Mouse (Mus musculus) liver, adult 2 months (tissue): ENCODE results near the gene Anxa6. TPM values are rescaled to one million over a fixed set of nuclear protein-coding genes. Genes with fewer than 3 reads are reported as not detected.

Source experiments
- DNase-seq: peaks from one replicate; pipeline ENCODE4 v3.0.0-alpha.2; 2011; ENCODE audit warnings: low read depth, low spot score; ENCODE audit errors: extremely low read depth
- H3K27ac ChIP-seq: fragments of 200-500 bp; replicated peaks from 2 replicates; pipeline ENCODE4 v1.5.1; 2012; ENCODE audit warnings: low read depth, mild to moderate bottlenecking, control low read depth, inconsistent platforms, low read length; ENCODE audit not compliant: insufficient read depth
- H3K27me3 ChIP-seq: fragments of 200-500 bp; 2 replicates; pipeline ENCODE4 v1.6.1; 2012; ENCODE audit warnings: mild to moderate bottlenecking, moderate library complexity, low read length, inconsistent platforms; ENCODE audit not compliant: control insufficient read depth, insufficient read depth
- H3K36me3 ChIP-seq: fragments of 200-500 bp; 2 replicates; pipeline ENCODE4 v1.6.1; 2012; ENCODE audit warnings: low read length, inconsistent platforms; ENCODE audit not compliant: control insufficient read depth, insufficient read depth
- H3K4me1 ChIP-seq: fragments of 200-500 bp; 2 replicates; pipeline ENCODE4 v1.6.1; 2011; ENCODE audit warnings: low read length; ENCODE audit not compliant: control insufficient read depth, insufficient read depth
- H3K4me3 ChIP-seq: fragments of 200-500 bp; 2 replicates; pipeline ENCODE4 v1.5.1; 2011; ENCODE audit warnings: low read depth, mild to moderate bottlenecking, control low read depth, low read length, moderate library complexity; ENCODE audit not compliant: insufficient read depth
- H3K79me2 ChIP-seq: fragments of 200-500 bp; 2 replicates; pipeline ENCODE4 v1.6.1; 2012; ENCODE audit warnings: inconsistent platforms, mild to moderate bottlenecking, low read length, moderate library complexity; ENCODE audit not compliant: control insufficient read depth, insufficient read depth
- H3K9ac ChIP-seq: fragments of 200-500 bp; 2 replicates; pipeline ENCODE4 v1.6.1; 2012; ENCODE audit warnings: low read depth, mild to moderate bottlenecking, control low read depth, inconsistent platforms, low read length
- CTCF ChIP-seq: fragments of 200-500 bp; IDR thresholded peaks from 2 replicates; pipeline ENCODE4 v1.5.1; 2011; ENCODE audit warnings: low read depth, low read length, control low read depth
- POLR2A ChIP-seq: fragments of 200-500 bp; IDR thresholded peaks from 2 replicates; pipeline ENCODE4 v1.6.1; 2011; ENCODE audit warnings: low read length, control low read depth; ENCODE audit not compliant: insufficient read depth; ENCODE audit errors: extremely low read depth
- WGBS: fragments of 180-500 bp; shearing (Covaris S2); methylation state at CpG from one replicate; pipeline ENCODE4 v1.1.7; 2018; 5-methylcytosine and 5-hydroxymethylcytosine counted together
- polyA plus RNA-seq: library from polyadenylated mRNA; depleted of rRNA; stranded (reverse); fragments of >200 nt; gene quantifications from 2 replicates; pipeline ENCODE4 v1.2.3, GENCODE M21; 2012
- total RNA-seq: library from RNA; depleted of rRNA; stranded (reverse); fragments of >200 nt; gene quantifications from 2 replicates; pipeline ENCODE4 v1.2.3, GENCODE M21; 2014

The Anxa6 gene
- total and polyA plus RNA-seq, 2 experiments: 91.3 to 111 TPM

DNA sequence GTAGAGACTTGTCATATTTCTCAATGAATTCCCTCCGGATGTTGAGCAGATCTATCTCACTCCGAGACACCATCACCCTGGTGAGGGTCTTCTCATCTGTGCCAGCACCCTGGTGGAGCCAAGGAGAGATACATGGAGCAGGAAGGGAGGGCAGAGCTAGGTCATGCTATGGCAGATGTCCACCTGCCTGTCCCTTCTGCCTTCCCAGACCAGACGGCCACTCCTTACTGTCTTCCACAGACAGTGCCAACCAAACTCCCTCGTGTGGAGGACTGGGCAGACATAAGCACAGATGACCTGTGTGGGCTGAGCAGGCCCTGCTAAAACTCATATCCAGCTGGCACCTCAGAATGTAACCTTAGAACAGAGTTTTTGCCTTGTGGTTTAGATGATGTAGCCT is 51.6 kb downstream of the Anxa6 start:
- 93% methylated on average over 4 of the region's 4 CpGs for WGBS
- no peak for TF ChIP-seq POLR2A
- H3K4me3 ChIP-seq: no peak overlapping the region
- peaks cover 20% of the 10 kb centered on the region for H3K36me3 ChIP-seq
- no peaks in the 10 kb centered on the region for H3K27me3 ChIP-seq
- H3K4me1 ChIP-seq: no peaks in the 10 kb centered on the region
- H3K27ac ChIP-seq: no peak overlapping the region
- no peak for DNase-seq
- H3K9ac ChIP-seq: no peak overlapping the region
- H3K79me2 ChIP-seq: no peaks in the 10 kb centered on the region

DNA sequence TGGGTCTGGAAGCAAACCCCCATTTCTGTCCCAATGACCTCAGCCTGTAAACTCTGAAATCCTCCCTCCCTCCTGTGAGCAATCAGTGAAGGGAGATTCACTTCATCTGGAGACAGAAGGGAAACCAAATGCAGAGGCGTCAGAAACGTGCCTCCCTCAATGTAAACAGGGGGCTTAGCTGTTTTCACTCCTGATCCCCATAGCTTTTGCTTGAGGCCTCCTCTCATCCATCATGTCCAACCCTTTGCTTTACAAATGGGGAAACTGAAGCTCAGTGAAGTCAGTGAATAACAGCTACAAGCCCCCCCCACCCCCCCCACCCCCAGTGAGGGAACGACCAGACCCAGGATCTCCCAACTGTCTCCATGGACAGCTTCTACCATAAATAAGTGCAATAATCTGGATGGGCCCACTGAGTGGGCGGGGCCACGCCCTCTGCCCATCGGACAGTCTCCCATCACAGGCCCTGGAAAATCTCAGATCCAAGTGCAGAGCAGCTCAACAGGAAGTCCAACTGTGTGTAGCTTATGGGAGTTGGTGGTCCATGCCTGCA is 55.8 kb downstream of the Anxa6 start:
- Histone ChIP-seq H3K4me3 (no peak overlapping the region), H3K79me2 (no peaks in the 10 kb centered on the region), H3K9ac (no peak overlapping the region), H3K27me3 (no peaks in the 10 kb centered on the region), H3K36me3 (peaks cover 12% of the 10 kb centered on the region), H3K4me1 (peaks cover 9% of the 10 kb centered on the region), H3K27ac (no peak overlapping the region)
- no peak for TF ChIP-seq POLR2A
- no peak for TF ChIP-seq CTCF
- WGBS: 73% methylated on average over 6 of the region's 6 CpGs
- no peak for DNase-seq

DNA sequence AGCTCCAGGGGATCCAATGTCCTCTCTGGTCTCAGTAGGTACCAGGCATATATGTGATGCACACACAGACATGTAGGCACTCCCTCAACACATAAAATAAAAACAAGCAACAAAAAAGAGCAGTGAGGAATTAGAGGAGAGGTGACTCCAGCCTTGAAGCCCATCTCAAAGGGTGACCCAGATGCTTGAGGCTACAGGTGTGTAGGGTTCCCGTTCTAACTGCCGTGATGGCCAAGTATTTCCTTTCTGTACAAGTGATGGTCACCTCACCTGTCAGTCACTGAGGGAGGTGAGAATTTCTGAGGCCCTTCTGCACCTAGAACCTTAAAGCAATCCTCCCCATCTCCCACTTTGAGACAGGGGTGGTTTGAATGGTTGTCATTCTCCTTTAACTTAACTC is 56.9 kb downstream of the Anxa6 start:
- H3K79me2 ChIP-seq: no peaks in the 10 kb centered on the region
- 94% methylated on average over 2 of the region's 2 CpGs for WGBS
- peaks cover 9% of the 10 kb centered on the region for H3K4me1 ChIP-seq
- no peak overlapping the region for H3K4me3 ChIP-seq
- peaks cover 9% of the 10 kb centered on the region for H3K36me3 ChIP-seq
- no peak overlapping the region for H3K9ac ChIP-seq
- H3K27ac ChIP-seq: no peak overlapping the region
- no peak for TF ChIP-seq CTCF
- no peak for TF ChIP-seq POLR2A
- DNase-seq: no peak
- H3K27me3 ChIP-seq: no peaks in the 10 kb centered on the region

DNA sequence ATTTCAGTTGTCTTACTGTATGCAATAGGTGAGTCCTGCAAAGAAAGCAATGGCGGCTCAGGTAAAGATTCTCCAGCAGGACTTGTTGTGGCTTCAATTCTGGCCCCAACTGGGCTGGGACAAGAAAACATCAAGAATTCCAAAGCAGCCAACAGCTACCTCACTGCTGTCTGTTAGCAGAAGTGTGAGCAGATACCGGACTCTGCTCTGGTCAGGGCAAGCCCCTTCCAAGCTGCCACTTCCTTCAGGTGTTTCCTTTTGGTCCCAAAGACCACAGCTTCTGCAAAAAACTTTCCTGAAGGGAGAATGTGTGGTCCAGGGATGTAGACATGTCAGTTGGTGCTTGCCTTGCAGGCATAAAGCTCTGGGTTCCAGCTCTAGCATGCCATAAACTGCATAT is 57.5 kb downstream of the Anxa6 start:
- TF ChIP-seq CTCF (no peak), POLR2A (no peak)
- no peaks in the 10 kb centered on the region for H3K27me3 ChIP-seq
- H3K36me3 ChIP-seq: peaks cover 7% of the 10 kb centered on the region; the same call in 1 of the 2 replicates
- H3K9ac ChIP-seq: no peak overlapping the region
- H3K4me3 ChIP-seq: no peak overlapping the region
- DNase-seq: no peak
- no peaks in the 10 kb centered on the region for H3K79me2 ChIP-seq
- no peak overlapping the region for H3K27ac ChIP-seq
- WGBS: 85% methylated on average over 2 of the region's 2 CpGs
- peaks cover 9% of the 10 kb centered on the region for H3K4me1 ChIP-seq

DNA sequence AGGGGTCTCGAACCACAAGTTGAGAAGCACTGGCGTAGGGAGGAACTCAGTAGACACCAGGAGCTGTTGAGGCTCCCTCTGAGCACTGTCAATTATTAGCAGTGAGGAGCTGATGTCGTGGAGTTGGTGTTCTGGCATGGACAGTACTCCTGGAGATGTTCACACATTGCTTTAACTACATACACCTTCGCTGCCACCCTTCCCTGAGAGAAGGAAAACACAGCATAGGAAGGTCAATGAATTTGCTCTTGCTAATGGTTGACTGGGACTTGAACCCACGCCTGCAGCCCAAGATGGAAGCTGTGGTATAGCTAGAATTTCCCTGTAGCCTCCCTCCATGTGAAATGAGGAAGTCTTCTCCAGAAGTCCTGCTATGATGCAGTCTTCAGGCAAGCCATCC is 57.9 kb downstream of the Anxa6 start:
- Histone ChIP-seq H3K27me3 (no peaks in the 10 kb centered on the region), H3K4me1 (peaks cover 9% of the 10 kb centered on the region), H3K9ac (no peak overlapping the region), H3K36me3 (peaks cover 6% of the 10 kb centered on the region; the same call in 1 of the 2 replicates), H3K4me3 (no peak overlapping the region), H3K79me2 (no peaks in the 10 kb centered on the region), H3K27ac (no peak overlapping the region)
- WGBS: 91% methylated on average over 5 of the region's 5 CpGs
- TF ChIP-seq CTCF (no peak), POLR2A (no peak)
- no peak for DNase-seq

DNA sequence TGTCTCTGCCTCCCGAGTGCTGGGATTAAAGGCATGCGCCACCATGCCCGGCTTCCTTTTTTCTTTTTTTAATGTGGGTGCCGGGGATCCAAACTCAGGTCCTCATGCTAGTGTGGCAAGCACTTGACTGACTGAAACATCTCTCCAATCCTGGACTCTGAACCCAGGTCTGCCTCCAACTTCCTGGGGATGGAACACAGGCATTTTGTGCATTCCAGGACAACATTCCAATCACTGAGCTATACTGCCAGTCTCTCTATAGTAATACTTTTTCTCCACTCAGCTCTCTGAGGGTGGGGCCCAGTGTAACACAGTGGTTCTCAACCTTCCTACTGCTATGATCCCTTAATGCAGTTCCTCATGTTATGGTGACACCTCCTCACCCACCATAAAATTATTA is 58.6 kb downstream of the Anxa6 start:
- Histone ChIP-seq H3K27ac (no peak overlapping the region), H3K4me3 (no peak overlapping the region), H3K4me1 (peaks cover 9% of the 10 kb centered on the region), H3K36me3 (peaks cover 2% of the 10 kb centered on the region; the same call in 1 of the 2 replicates), H3K79me2 (no peaks in the 10 kb centered on the region), H3K27me3 (no peaks in the 10 kb centered on the region), H3K9ac (no peak overlapping the region)
- WGBS: 89% methylated on average over 4 of the region's 4 CpGs
- TF ChIP-seq CTCF: no peak
- TF ChIP-seq POLR2A: no peak
- DNase-seq: no peak
